Mouse (Mus musculus) adrenal gland, adult 18-20 months (tissue): ENCODE measurements around the gene Pphln1. TPM values are rescaled to one million over a fixed set of nuclear protein-coding genes. Genes with fewer than 3 reads are reported as not detected.
A peak's percentile ranks its signal among the peaks of the same experiment; 100 is the strongest.

ENCODE experiments used
- DNase-seq, 2 experiments: peaks; one replicate each; pipeline ENCODE4 v3.0.0; 2021 to 2022; ENCODE audit warnings: low spot score in 2 of 2
- total RNA-seq, 2 experiments: library from RNA; stranded (reverse); gene quantifications; 1 replicate in 1 of 2; 2 replicates in 1 of 2; pipeline ENCODE4 v1.2.3; 2021

Pphln1 gene
- total RNA-seq, 2 experiments from 2014 or later = 35.1 to 37.9 TPM

- DNase-seq = no peak
Measured at GRCm38 (mm10) chr15:93499866-93500265, 101.7 kb downstream of the Pphln1 start.

DNA sequence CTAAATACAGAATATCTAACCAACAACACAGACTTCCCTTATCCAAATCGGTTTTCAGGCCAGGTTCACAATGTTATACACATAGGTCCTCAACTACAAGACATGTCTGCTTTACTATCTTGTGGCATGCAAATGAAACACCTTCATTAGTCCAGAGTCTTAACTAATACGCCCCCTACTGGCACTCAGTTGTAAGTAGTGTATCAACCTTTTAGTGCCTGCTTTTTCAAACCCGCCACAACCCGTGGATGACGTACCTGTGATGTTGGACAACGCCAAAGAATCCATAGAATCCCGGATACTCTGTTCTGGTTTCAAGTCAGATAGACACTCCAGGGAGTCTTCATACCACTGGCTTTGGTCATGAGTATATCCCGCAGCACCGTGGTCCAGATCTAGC lies 104.6 kb downstream of the Pphln1 start:
- DNase-seq = no peak

GRCm38 (mm10) chr15:93503201-93503745 lies 105.1 kb downstream of the Pphln1 start:
- DNase-seq = no peak

DNA sequence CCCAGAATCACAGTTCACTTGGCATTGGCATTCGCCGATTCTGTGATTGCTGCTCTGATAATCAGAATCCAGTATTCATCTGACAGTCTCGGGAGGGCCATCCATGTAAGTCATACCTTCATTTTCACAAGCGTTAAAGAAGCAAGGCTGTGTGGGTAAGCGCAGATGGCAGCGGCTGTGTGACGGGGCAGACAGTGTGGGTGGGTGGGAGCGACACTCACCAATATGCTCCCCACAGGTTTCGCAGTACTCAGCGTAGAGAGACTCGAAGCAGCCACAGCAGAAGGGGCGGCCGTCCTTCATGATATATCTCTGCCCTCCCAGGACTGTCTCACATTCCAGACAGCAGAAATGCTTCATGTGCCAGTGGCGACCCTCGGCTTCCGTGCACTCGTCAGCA lies 106.7 kb downstream of the Pphln1 start:
- no peak for DNase-seq

DNA sequence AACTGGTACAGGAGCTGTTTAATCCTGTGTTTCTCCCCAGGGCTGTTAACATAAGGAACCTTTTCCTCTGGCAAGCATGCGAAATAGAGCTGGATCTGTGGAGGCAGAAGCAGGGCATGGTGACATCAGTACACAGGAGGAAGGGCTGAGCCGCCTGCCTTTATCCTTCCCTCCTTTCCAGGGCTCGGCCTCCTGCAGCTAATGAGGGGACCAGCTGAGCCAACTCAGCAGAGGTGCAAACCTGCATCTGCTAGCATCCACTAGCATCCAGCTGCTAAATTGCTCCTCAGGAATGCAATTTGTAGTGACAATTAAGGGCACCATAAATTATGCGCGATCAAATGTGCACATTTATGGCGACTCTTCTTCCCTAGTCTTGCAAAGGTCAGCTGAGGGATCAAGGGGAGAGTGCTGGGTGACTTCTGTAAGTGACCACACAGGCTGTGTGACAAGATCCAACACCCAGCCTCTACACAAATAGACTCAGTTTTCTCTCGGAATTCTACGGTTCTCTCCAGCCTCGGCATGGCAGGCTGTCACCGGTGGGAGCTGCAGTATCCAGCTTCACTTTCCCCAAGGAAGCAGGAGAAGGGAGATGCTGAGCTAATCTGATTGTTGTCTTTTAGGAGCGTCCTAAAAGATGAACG lies 112.7 kb downstream of the Pphln1 start:
- DNase-seq = no peak

DNA sequence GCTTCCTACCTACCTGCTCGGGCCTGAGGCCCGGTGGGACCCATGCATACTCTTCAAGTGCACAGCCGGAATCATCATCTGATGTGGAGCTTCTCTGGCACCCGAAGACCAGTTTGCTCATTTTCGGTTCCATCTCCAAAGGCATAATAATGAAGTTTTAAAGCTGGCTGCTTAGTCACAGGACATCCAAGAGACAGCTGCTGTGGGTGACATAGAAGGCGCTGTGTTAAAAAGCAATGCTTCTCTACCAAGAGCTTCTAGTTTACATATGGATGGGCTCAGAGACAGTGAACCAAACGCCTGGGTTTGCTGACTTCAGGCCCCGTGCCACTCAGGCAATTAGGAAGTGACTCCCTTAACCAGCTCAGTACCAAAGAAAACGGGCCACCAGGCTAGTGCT lies 114.3 kb downstream of the Pphln1 start:
- no peak for DNase-seq

GRCm38 (mm10) chr15:93513939-93514341 lies 115.8 kb downstream of the Pphln1 start:
- no peak for DNase-seq

DNA sequence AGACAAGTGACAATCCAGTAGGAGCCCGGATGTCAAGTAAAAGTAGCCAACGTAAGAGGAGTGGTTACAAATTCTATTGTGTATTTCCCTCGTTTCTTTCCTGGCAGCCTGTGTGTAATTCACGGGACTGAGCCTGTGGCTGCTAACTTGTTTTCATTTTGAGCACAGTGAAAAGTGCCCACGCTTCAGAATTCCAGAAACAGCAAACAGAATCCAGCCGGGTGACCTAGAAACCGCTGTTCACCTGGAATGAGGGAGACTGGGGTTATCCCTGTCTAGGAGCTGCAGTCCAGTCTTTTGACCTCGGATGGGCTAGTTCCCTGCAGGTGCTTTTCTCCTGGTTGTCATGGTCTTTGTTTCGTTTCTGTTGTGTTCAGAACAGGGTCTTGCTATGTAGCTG lies 117.2 kb downstream of the Pphln1 start:
- DNase-seq = no peak

GRCm38 (mm10) chr15:93517022-93517565 lies 118.9 kb downstream of the Pphln1 start:
- DNase-seq = no peak

DNA sequence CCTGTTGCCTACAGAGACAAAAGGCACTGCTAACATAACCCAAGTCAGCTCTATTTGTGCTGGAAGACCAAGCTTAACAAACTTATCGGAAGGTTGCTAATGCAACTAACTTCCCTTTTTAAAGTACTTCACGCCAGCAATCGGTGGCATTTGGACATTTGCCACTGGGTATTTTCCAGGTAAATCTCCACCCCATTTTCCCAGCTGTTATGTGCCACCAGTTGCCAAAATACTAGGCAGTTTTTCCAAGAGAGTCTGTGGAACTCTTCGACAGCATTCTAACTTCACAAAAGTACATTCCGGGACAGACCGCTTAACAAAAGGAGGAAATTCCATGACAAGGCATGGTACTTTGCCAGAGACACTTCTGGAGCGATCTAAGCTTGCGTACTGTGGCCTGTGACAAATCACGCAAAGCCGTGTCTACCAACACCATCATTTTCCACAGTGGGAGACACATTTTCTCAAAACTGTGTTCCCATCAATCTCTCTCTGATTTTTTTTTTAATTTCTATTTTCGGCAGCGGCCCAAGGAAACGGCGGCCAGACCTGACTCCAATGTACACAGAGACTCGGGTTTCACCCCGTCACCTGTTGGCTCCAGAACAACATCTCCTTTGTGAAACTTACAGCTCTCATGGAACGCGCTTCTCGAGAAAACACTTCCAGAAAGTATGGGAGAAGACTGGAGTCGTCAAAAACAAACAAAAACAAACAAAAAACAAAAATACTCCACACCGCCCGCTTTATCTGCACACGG lies 120.2 kb downstream of the Pphln1 start:
- DNase-seq = peak in 1 of 2 experiments; percentile 18

GRCm38 (mm10) chr15:93518941-93519835 lies 121.0 kb downstream of the Pphln1 start:
- DNase-seq = peak; percentile 93 to 94

GRCm38 (mm10) chr15:93519836-93520826 lies 122.0 kb downstream of the Pphln1 start:
- DNase-seq = no peak

GRCm38 (mm10) chr15:93521088-93521786 lies 123.1 kb downstream of the Pphln1 start:
- DNase-seq = no peak

DNA sequence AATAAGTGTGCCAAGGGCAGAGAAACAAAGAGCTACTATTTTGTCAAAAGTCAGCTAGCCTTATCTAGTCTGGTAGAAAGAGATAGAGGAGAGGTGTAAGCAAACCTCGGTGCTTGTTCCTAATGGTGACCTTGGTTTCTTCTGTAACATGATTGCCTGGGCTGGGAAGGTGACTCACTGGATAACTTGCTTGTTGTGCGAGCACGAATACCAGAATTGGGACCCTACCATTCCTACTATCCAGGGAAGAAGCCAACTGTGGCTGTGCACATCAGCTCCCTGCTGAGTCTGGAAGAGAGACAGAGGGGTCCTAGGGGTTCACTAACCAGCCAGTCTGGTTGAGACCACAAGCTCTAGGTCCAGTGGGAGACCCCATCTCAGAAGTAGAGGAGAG lies 123.6 kb downstream of the Pphln1 start:
- DNase-seq = no peak

GRCm38 (mm10) chr15:93525305-93525917 lies 127.3 kb downstream of the Pphln1 start:
- DNase-seq = no peak

DNA sequence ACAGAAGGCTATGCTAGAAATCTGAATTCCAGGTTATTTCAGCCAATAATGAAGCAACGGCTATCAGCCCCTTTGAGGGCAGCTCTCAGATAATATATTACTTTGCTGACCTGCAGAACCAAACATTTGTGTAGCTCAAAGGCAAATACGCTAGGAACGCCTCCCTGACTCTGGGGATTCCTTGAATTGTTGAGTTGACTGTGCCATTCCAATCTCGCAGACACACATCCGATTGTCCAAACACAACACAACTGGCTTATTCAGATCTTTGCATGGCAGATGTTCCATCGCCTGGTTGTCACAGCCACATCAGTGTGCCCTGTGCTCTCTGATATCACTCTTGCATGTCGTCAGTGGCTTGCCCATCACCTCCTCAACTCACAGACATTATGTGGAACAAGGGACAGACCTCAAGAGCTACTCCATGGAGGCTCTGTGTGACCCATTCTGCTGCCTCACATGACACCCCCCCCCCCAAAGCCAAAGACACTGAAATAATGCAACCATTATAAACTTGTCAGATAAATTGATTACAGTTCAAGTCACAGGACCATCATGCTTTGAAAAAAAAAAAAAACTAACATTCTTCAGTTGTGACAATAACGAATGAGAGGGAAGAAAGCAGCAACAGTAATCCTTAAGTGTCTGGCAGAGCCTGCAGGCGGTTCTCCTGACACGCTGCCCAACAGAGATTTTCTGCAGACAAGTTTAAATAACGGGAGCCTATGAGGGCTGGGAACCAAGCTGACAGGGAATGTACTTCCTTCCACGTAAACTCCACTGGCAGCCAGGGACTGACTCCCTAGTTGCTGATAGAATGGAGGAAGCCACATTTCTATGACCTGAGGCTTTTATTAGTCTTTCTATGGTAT lies 131.9 kb downstream of the Pphln1 start:
- no peak for DNase-seq

- DNase-seq = no peak
Measured at GRCm38 (mm10) chr15:93530703-93531032, 132.5 kb downstream of the Pphln1 start.

DNA sequence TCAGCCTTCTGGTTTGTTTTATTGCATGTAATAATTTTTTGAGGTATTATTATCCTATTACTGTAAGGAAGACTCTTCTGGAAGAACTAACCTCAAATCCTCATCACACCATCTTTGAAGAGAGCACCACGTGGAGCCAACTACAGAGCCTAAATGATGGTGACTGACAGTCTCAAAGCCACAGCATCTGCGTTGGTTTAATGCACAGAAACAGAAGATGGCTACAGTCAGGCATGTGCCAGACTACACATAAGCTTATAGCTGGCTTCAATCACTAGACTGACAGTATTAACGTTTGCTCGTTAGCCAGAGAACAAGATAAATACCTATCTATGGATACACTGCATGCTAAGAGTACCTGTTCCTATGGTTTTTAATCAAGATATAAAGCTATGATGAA lies 138.0 kb downstream of the Pphln1 start:
- no peak for DNase-seq
